Mouse (Mus musculus) CD4-positive, CD25-positive, alpha-beta regulatory T cell, adult 2 months (primary cell): ENCODE measurements around the gene Trim15.

Source experiments
- DNase-seq: peaks from one replicate; pipeline ENCODE4 v3.0.0-alpha.2; 2012; ENCODE audit warnings: low read depth, low spot score

Gene Trim15

DNA sequence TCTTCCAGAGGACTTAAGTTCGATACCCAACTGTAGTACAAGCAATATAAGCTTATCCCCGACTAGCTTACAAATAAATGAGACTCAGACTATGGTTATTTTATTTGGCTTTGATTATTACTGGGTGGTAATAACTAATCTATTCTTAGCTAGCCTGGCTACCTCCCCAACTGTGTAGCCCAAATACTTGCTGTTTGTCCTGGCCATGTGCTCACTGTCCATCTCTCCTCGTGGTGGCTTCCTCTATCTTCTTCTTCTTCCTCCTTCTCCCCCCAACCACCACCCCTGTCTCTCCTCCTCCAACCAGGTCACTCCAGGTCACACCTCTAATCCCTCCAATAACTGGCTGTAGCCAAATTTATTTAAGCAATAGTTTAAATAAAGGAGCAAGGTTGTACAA lies 36.5 kb downstream of the Trim15 start:
- DNase-seq = no peak

GRCm38 (mm10) chr17:36828488-36828887 lies 38.5 kb downstream of the Trim15 start:
- DNase-seq = no peak

GRCm38 (mm10) chr17:36826002-36826401 lies 41.0 kb downstream of the Trim15 start:
- peak; percentile 89 for DNase-seq

GRCm38 (mm10) chr17:36825525-36825924 lies 41.5 kb downstream of the Trim15 start:
- DNase-seq = peak; percentile 73

DNA sequence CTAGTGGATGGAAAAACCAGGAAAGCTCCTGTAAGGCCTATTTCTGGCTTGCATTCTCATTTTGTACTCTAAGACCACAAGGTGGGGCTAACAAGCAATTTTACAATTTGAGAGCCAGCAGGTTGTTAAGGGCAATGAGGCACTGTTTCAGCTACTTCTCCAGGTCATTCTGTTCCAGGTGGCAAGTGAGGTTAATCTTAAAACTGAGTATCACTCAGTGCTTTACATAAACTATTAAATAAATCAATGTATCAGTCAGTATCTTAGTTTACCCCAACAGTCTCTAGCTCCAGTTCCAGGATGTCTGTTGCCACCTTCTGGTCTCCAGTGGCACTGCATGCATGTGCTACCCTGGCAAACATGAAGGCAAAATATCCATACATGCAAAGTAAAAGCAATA lies 43.0 kb downstream of the Trim15 start:
- peak; percentile 79 for DNase-seq

- no peak for DNase-seq
Observed at GRCm38 (mm10) chr17:36811871-36812270, 55.1 kb downstream of the Trim15 start, which contains the start of gene H2-M10.6. Gene H2-M10.6 (plus strand): TSS chr17:36812171.
